Mouse (Mus musculus): ENCODE results near the gene Pnma5.

Gene Pnma5

DNA sequence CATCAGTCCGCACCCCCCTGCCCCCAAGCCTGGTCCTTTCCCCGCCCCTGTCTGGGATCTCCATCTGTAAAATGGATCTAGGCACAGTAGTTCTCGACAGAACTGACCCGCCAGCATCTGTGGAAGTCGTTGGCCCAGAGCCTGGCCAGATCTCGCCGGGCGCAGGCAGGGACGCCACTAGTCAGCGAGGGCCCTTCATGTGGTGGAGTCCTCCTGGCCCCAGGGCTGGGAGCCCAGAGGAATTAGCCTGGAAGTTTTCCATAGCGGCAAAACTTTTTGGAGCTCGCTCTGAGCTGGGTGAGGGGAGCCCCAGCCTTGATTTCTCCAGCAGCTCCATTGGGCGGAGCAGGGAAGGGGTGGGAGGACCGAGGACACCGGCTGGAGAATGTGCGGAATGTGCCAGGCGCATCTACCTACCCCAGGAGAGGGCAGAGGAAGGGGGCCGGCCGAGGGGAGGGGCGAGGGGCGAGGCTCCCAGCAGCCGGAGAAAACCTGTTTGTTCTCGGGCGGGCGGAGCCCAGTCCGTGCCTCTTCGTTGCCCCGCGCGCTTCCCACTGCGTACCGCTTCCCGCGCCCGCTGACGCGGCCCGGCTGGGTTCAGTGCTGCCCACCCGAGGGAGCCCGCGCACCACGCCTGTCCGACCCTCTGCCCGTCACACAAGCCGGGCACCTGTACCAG lies 49.9 kb downstream of the Pnma5 start, which contains the start of gene Zfp185:
Gene Zfp185 (plus strand): TSS at position 499 of the 679 bp plus-strand sequence.
- peak; percentile 49 for DNase-seq (ENCODE audit: low read depth, low spot score)

DNA sequence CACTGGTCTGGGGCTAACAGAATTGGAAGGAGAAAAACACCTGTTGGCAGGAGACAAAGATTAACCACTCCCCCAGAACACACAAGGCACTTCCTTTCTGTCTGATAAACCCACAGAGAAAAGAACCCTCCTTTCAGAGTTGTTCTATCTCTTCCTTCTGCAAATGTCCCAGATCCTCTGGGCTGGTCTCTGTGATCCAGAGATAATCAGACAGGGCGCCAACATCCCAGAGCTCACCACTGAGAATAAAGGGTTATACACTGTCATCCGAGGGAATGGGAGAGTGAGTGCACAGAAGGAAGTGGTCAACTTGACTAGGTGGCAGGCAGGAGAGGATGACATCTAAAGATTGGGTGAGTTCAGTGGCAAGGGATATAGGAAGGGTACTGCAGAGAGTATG lies 51.3 kb downstream of the Pnma5 start:
- DNase-seq (ENCODE audit: low read depth, low spot score), result no peak
